In the genomic region with DNA sequence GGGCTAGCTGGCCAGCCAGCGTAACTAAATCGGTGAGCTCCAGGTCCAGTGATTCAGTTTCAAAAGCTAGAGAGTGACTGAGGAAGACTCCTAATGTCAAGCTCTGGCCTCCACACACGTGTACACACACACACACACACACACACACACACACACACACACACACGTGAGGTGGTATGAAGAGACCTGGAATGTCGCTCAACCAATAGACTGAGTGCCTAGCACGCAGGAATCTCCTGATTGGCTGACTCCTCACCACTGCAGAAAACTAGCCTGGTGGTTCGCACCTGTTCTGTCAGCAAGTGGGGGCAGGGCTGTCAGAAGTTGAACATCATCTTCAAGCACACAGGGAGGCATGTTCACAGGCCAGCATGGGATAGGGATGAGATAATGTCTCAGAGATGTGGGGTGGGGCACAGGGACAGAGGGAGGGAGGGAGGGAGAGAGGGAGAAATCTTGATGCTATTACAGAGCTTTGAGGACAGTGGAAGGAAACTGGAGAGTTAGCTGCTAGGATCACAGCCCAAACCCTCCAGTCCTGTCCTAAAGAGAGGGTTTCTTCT, we compare ENCODE assay signal across 17 mouse cellular contexts. TPM values are rescaled to one million over a fixed set of nuclear protein-coding genes. Genes with fewer than 3 reads are reported as not detected.
A peak's percentile ranks its signal among the peaks of the same experiment; 100 is the strongest.
DNase-seq lines count a peak whose midpoint lies in the region; ATAC-seq and TF ChIP-seq lines count a peak whose summit lies in the region.
"Had no signal": no experiment of that assay in that cellular context is flagged by ENCODE, and none has a peak within 500 bp of the region (broad histone marks: within the 10 kb centered on the region; RNA-seq: fewer than 3 reads in every experiment).

No protein-coding gene starts in this region.

- no peaks in the 10 kb centered on the region for H3K36me3 ChIP-seq in kidney, embryonic 15.5 days
- H3K36me3 ChIP-seq in midbrain, embryonic 13.5 days = no peaks in the 10 kb centered on the region
- no peaks in the 10 kb centered on the region for H3K36me3 ChIP-seq in midbrain, embryonic 10.5 days

- H3K9me3 ChIP-seq in kidney, embryonic 15.5 days (replicated peaks) = no peaks in the 10 kb centered on the region
- no peaks in the 10 kb centered on the region for H3K9me3 ChIP-seq in midbrain, embryonic 13.5 days
- no peaks in the 10 kb centered on the region; the same call in 1 of the 2 replicates for H3K9me3 ChIP-seq in midbrain, embryonic 10.5 days (replicated peaks)

- TF ChIP-seq CTCF in gastrocnemius, adult 2 months (IDR thresholded peaks at IDR 0.05) = no peak

- no peaks in the 10 kb centered on the region for H3K27me3 ChIP-seq in kidney, embryonic 15.5 days
- no peaks in the 10 kb centered on the region for H3K27me3 ChIP-seq in midbrain, embryonic 13.5 days
- no peaks in the 10 kb centered on the region for H3K27me3 ChIP-seq in midbrain, embryonic 10.5 days (ENCODE audit: low read depth, poor library complexity, severe bottlenecking)

- 0 out of 2 replicates have a peak, but pooled peaks have one; percentile 12 for ATAC-seq in kidney, embryonic 15.5 days (replicated peaks; ENCODE audit: low FRiP score)
- peak; percentile 11; the same call in 1 of the 2 replicates for ATAC-seq in midbrain, embryonic 13.5 days

- no peak overlapping the region for H3K9ac ChIP-seq in kidney, embryonic 15.5 days
- no peak overlapping the region for H3K9ac ChIP-seq in midbrain, embryonic 13.5 days (replicated peaks)
- H3K9ac ChIP-seq: liver, embryonic 14.5 days had no signal

- intact Hi-C loops in gastrocnemius, adult 2 months (cut with DNase I) = no loop called here
- intact Hi-C loops in gastrocnemius, postnatal 36 days (cut with DNase I) = no loop called here

- 85% methylated on average over 7 of the region's 7 CpGs for WGBS in kidney, embryonic 15.5 days
- 78% methylated on average over 7 of the region's 7 CpGs for WGBS in midbrain, embryonic 13.5 days
- 82% methylated on average over 7 of the region's 7 CpGs for WGBS in midbrain, embryonic 10.5 days

- no peak overlapping the region for H3K4me2 ChIP-seq in kidney, embryonic 15.5 days
- no peak overlapping the region for H3K4me2 ChIP-seq in midbrain, embryonic 13.5 days (replicated peaks)

- H3K4me3 ChIP-seq in gastrocnemius, adult 2 months = no peak overlapping the region
- H3K4me3 ChIP-seq in kidney, embryonic 15.5 days (replicated peaks) = no peak overlapping the region
- H3K4me3 ChIP-seq in midbrain, embryonic 13.5 days (replicated peaks) = no peak overlapping the region
- no peak overlapping the region for H3K4me3 ChIP-seq in midbrain, embryonic 10.5 days
- H3K4me3 ChIP-seq: layer of hippocampus, adult 2 months; left cerebral cortex, adult 2 months had no signal

- no peak overlapping the region for H3K27ac ChIP-seq in gastrocnemius, adult 2 months
- no peak overlapping the region for H3K27ac ChIP-seq in kidney, embryonic 15.5 days
- no peak overlapping the region for H3K27ac ChIP-seq in midbrain, embryonic 13.5 days
- no peak overlapping the region for H3K27ac ChIP-seq in midbrain, embryonic 10.5 days (replicated peaks)
- H3K27ac ChIP-seq: layer of hippocampus, adult 2 months; left cerebral cortex, adult 2 months; liver, embryonic 14.5 days had no signal

- peak; percentile 47 for DNase-seq in gastrocnemius, adult 2 months
- DNase-seq in gastrocnemius, postnatal 36 days = no peak
- DNase-seq in kidney, adult 9 months = no peak
- no peak for DNase-seq in midbrain, embryonic 10.5 days (ENCODE audit: low spot score)
- no peak for DNase-seq in frontal cortex, adult 2 months (ENCODE audit: extremely low spot score in 1 of 2, low spot score in 1 of 2)
- DNase-seq in ovary, postnatal 14 days (ENCODE audit: low spot score) = no peak
- DNase-seq: cerebellum, adult 18-20 months; heart, postnatal 36 days; kidney, adult 2 months had no signal

- peaks cover 6% of the 10 kb centered on the region for H3K4me1 ChIP-seq in kidney, embryonic 15.5 days
- H3K4me1 ChIP-seq in midbrain, embryonic 13.5 days (replicated peaks) = no peaks in the 10 kb centered on the region
- no peaks in the 10 kb centered on the region for H3K4me1 ChIP-seq in midbrain, embryonic 10.5 days

RNA-seq across cellular contexts. Expression of gene Tmem212, which starts 10.6 kb away (rescaled TPM):
- total RNA-seq in gastrocnemius, adult 2 months (2021) = not detected
- not detected for total RNA-seq in gastrocnemius, postnatal 36 days (2021)
- not detected in 2 replicates for polyA plus RNA-seq in kidney, embryonic 15.5 days (2015; fragmentation: Nextera tagmentation; extraction: Ambion mirVana)
- not detected in 2 replicates for polyA plus RNA-seq in midbrain, embryonic 13.5 days (2015; fragmentation: Nextera tagmentation; extraction: Ambion mirVana)
- polyA plus RNA-seq in midbrain, embryonic 10.5 days (2016; fragmentation: Nextera tagmentation; extraction: Ambion mirVana) = not detected in 2 replicates
- polyA plus RNA-seq in frontal cortex, adult 2 months (2012; rRNA removed) = not detected in 2 replicates
- total RNA-seq: heart, adult 8-10 months; heart, postnatal 36 days; megakaryocyte-erythroid progenitor cell, adult 5-6 weeks had no signal
- polyA plus RNA-seq: kidney, adult 2 months; liver, embryonic 14.5 days; spleen, adult 2 months had no signal

RNA-seq across cellular contexts. Expression of gene Pld1, which starts 31.8 kb away (rescaled TPM):
- total RNA-seq in gastrocnemius, adult 2 months (2021) = 1 to 10 TPM; 4.6 to 6.1 TPM
- total RNA-seq in gastrocnemius, postnatal 36 days (2021) = 1 to 10 TPM; 4.7 to 6.6 TPM
- polyA plus RNA-seq in kidney, embryonic 15.5 days (2015; fragmentation: Nextera tagmentation; extraction: Ambion mirVana) = 5.0 and 6.0 TPM in 2 replicates
- polyA plus RNA-seq in midbrain, embryonic 13.5 days (2015; fragmentation: Nextera tagmentation; extraction: Ambion mirVana) = 3.4 and 3.5 TPM in 2 replicates
- 2.2 and 3.2 TPM in 2 replicates for polyA plus RNA-seq in midbrain, embryonic 10.5 days (2016; fragmentation: Nextera tagmentation; extraction: Ambion mirVana)
- 5.4 and 6.9 TPM in 2 replicates for polyA plus RNA-seq in frontal cortex, adult 2 months (2012; rRNA removed)
